ENCODE assay signal across 8 mouse cellular contexts in genomic region chr9:111497074-111497811, GRCm38 (mm10). TPM values are rescaled to one million over a fixed set of nuclear protein-coding genes. Genes with fewer than 3 reads are reported as not detected.
A peak's percentile ranks its signal among the peaks of the same experiment; 100 is the strongest.
DNase-seq lines count a peak whose midpoint lies in the region; ATAC-seq and TF ChIP-seq lines count a peak whose summit lies in the region.

No protein-coding gene starts in this region.

- H3K36me3 ChIP-seq in ES-Bruce4 (ENCODE audit: control insufficient read depth, insufficient read depth, low read length, poor library complexity, severe bottlenecking): no peaks in the 10 kb centered on the region
- H3K36me3 ChIP-seq in forebrain, embryonic 10.5 days (replicated peaks): no peaks in the 10 kb centered on the region
- H3K36me3 ChIP-seq in lung, embryonic 16.5 days (ENCODE audit: control insufficient read depth, insufficient read depth, low read length): no peaks in the 10 kb centered on the region

- TF ChIP-seq EP300 in ES-Bruce4 (IDR thresholded peaks at IDR 0.05; ENCODE audit: insufficient read depth, low read depth, low read length): no peak

- no peak overlapping the region for H3K4me2 ChIP-seq in lung, embryonic 16.5 days (ENCODE audit: low read depth, low read length)

- peak; percentile 33 for DNase-seq in c-Kit-positive CD71-positive TER-119-negative erythroid progenitor cells, embryonic 14.5 days (ENCODE audit: low read depth)
- DNase-seq in forebrain, embryonic 10.5 days (ENCODE audit: extremely low spot score, low spot score): peak; percentile 76
- peak; percentile 83 for DNase-seq in heart, postnatal 4 days
- DNase-seq in layer of hippocampus, adult 11-12 months (ENCODE audit: low spot score): peak; percentile 84
- DNase-seq in ovary, postnatal 10 days (ENCODE audit: low spot score): peak; percentile 33
- DNase-seq in thymus, postnatal 0 days (ENCODE audit: low spot score): peak; percentile 64

- TF ChIP-seq POLR2A in ES-Bruce4 (IDR thresholded peaks at IDR 0.05; ENCODE audit: insufficient read depth, low read length): no peak

- no peaks in the 10 kb centered on the region for H3K9me3 ChIP-seq in ES-Bruce4 (replicated peaks; ENCODE audit: control insufficient read depth, insufficient read depth, low read length, poor library complexity, severe bottlenecking)
- no peaks in the 10 kb centered on the region for H3K9me3 ChIP-seq in forebrain, embryonic 10.5 days
- no peaks in the 10 kb centered on the region for H3K9me3 ChIP-seq in lung, embryonic 16.5 days (ENCODE audit: control insufficient read depth, low read length)

- H3K9ac ChIP-seq in ES-Bruce4 (ENCODE audit: low read depth, poor library complexity, severe bottlenecking): no peak overlapping the region
- H3K9ac ChIP-seq in lung, embryonic 16.5 days (ENCODE audit: low read length): no peak overlapping the region

- peak; percentile 98 for TF ChIP-seq CTCF in ES-Bruce4 (IDR thresholded peaks at IDR 0.05; ENCODE audit: low read depth, low read length)

- no peaks in the 10 kb centered on the region for H3K4me1 ChIP-seq in ES-Bruce4 (ENCODE audit: control insufficient read depth, insufficient read depth, low read length)
- 0 out of 2 replicates have a peak, but pooled peaks cover 6% of the 10 kb centered on the region for H3K4me1 ChIP-seq in forebrain, embryonic 10.5 days
- H3K4me1 ChIP-seq in lung, embryonic 16.5 days (replicated peaks; ENCODE audit: control insufficient read depth, insufficient read depth, low read length): no peaks in the 10 kb centered on the region

- H3K4me3 ChIP-seq in ES-Bruce4 (ENCODE audit: low read depth, low read length): no peak overlapping the region
- H3K4me3 ChIP-seq in forebrain, embryonic 10.5 days: no peak overlapping the region
- no peak overlapping the region for H3K4me3 ChIP-seq in lung, embryonic 16.5 days (ENCODE audit: low read length)

- 36% methylated on average over 9 of the region's 9 CpGs for WGBS in forebrain, embryonic 10.5 days
- 25% methylated on average over 9 of the region's 9 CpGs for WGBS in lung, embryonic 16.5 days

- H3K27ac ChIP-seq in ES-Bruce4 (ENCODE audit: insufficient read depth, low read length): no peak overlapping the region
- no peak overlapping the region for H3K27ac ChIP-seq in forebrain, embryonic 10.5 days
- no peak overlapping the region for H3K27ac ChIP-seq in lung, embryonic 16.5 days (ENCODE audit: low read length)

- H3K27me3 ChIP-seq in ES-Bruce4 (ENCODE audit: control insufficient read depth, insufficient read depth, low read length, poor library complexity, severe bottlenecking): no peaks in the 10 kb centered on the region
- peaks cover 6% of the 10 kb centered on the region; the same call in 1 of the 2 replicates for H3K27me3 ChIP-seq in forebrain, embryonic 10.5 days (ENCODE audit: poor library complexity, severe bottlenecking)
- no peaks in the 10 kb centered on the region for H3K27me3 ChIP-seq in lung, embryonic 16.5 days (ENCODE audit: control insufficient read depth, insufficient read depth, low read depth, low read length)

- peak; percentile 68; the same call in 1 of the 2 replicates for ATAC-seq in lung, embryonic 16.5 days (ENCODE audit: low read depth)

RNA-seq across cellular contexts. Expression of gene Dclk3, which starts 58.4 kb away (rescaled TPM):
- polyA plus RNA-seq in ES-Bruce4 (2011; ENCODE audit: insufficient read depth, insufficient read length, low read depth, missing spikeins): 0.27 TPM in 1 of 2 replicates, not detected in the other
- 0.14 and 0.21 TPM in 2 replicates for polyA plus RNA-seq in forebrain, embryonic 10.5 days (2016; fragmentation: Nextera tagmentation; extraction: Ambion mirVana)
- under 1 TPM; 0.86 TPM for total RNA-seq in heart, postnatal 4 days (2021)
- 0.24 and 0.25 TPM in 2 replicates for polyA plus RNA-seq in lung, embryonic 16.5 days (2015; fragmentation: Nextera tagmentation; extraction: Ambion mirVana)
- polyA plus RNA-seq in thymus, postnatal 0 days (2015; fragmentation: Nextera tagmentation; extraction: Ambion mirVana): 0.12 and 0.17 TPM in 2 replicates

Comparison
In these comparisons a context has a peak if more than half of its experiments do, and no peak if none do; other contexts are left out.
1. DNase-seq: peak in every context shown above with its lines; median percentile 84 in layer of hippocampus, adult 11-12 months; 83 in heart, postnatal 4 days; 76 in forebrain, embryonic 10.5 days; 64 in thymus, postnatal 0 days; 33 in c-Kit-positive CD71-positive TER-119-negative erythroid progenitor cells, embryonic 14.5 days; 33 in ovary, postnatal 10 days.